Mouse (Mus musculus) hematopoietic stem cell, adult 5-6 weeks (primary cell): ENCODE measurements around the gene Urod. TPM values are rescaled to one million over a fixed set of nuclear protein-coding genes. Genes with fewer than 3 reads are reported as not detected.

Experiments
- ATAC-seq, 2 experiments: fragments of 125-278 bp in 1 of 2; replicated peaks in 1 of 2; 2 replicates each; pipeline ENCODE4 v1.8.0; 2016 to 2017; ENCODE audit warnings: inconsistent platforms in 2 of 2, mild to moderate bottlenecking in 2 of 2, moderate number of reproducible peaks in 2 of 2, low read depth in 1 of 2, moderate TSS enrichment in 1 of 2; ENCODE audit not compliant: low FRiP score in 2 of 2, poor library complexity in 2 of 2, severe bottlenecking in 2 of 2, insufficient read depth in 1 of 2, low TSS enrichment in 1 of 2
- total RNA-seq: library from RNA; stranded (forward); fragments of 172-1452, 232-1000 nt; gene quantifications from 2 replicates; pipeline ENCODE4 v1.2.3, GENCODE M21; 2017

The Urod gene
- total RNA-seq: 40.1 and 52.0 TPM in 2 replicates

DNA sequence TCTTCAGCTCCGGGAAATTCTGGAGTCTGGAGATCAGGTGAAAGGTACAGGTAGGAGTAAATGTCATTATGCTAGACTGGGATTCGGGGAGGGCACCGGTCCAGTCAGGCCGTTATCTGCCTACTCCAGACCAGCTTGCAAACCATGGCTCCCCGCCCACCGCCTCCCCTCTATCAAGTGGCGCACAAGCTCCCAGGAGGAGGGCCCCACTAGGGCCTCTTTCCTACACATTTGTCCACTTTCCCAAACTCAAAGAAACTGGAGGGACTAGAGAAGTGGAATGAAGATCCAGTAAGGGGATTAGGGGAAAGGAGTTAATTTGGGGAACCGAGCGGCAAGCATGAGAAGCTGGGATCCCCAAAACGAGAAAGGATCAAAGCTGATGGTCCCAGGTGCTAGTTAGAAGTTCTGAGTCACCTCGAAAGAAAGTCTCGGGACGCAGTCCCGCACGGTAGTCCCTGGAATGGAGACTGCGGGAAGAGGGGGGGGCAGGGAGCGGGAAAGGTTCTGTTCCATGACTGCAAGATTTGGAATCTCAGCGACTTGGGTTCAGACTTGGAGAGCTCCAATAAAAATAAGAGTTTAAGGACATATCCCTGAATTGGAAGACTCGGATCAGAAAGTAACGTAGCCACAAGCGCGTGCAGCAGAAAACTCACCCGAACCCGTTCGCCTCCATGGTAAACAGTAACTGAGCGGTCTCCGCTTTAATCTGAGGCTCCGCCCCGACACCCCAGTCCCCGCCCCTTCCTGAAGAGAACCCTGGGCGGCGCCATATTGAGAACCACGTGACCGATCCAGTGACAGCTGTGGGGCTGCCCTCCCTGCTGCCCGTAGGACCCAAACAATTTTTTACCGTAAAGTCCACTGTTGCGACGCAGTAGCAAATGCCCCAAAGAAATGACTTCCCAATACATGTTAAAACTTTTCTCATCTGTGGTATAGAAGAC lies at the start of gene Urod:
TSS of gene Urod (minus strand) at position 742 of the 950 bp plus-strand sequence.
- ATAC-seq: peak; percentile 88 to 89

- ATAC-seq: peak; percentile 66 to 83
These were observed 47.1 kb upstream of the Urod start for GRCm38 (mm10) chr4:117041283-117041721.

GRCm38 (mm10) chr4:117040791-117041190 lies 46.6 kb upstream of the Urod start:
- no peak for ATAC-seq

- ATAC-seq: no peak
These were observed 45.9 kb upstream of the Urod start for GRCm38 (mm10) chr4:117039925-117040687.

GRCm38 (mm10) chr4:117031105-117031504 lies 36.9 kb upstream of the Urod start:
- ATAC-seq: no peak

GRCm38 (mm10) chr4:117023469-117023868 lies 29.3 kb upstream of the Urod start:
- no peak for ATAC-seq

DNA sequence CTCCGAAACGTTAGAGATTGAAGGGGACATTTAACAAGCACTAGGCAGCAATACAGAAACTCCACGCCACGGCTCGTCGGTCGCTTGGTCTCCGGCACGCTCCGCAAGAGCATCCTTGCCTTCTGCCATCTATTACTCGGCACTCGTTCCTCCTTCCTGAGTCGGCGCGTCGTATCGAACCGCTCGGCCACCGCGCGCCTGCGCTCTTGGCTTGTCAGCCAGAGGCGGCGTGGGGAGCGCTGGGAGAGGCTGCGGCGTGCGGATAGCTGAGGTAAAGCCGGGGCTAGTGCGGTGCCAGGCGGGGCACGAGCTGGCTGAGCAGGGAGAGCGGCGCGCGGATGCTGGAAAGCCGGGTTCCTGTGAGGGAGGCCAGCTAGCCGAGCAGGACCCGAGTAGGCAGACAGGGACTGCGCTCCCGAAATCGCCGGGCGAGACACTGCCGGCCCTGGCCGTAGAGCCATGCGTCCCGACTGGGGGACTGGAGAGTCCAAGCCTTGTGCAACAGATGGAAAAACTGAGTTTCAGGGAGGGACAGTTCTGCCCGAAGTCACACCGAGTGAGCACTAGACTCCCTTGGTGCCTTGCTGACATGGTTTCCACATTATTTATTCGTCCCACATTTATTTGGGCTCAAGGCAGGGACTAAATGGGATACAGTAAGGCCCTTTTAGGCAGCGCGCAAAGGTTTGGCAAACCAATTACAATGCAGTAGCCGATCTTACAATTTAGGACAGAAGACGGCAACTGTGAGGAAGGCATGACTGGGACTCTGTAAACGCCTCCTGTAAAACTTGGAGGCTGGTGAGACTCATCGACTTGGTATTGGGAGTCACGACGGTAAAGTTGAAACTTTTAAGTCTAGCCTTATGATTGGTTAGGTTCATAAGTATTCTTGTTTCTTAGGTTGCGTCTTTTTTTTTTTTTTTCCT lies 25.3 kb upstream of the Urod start, which contains the start of gene Eif2b3:
TSS of gene Eif2b3 (plus strand) at position 197 of the 929 bp plus-strand sequence.
- ATAC-seq: peak; percentile 98 to 99

DNA sequence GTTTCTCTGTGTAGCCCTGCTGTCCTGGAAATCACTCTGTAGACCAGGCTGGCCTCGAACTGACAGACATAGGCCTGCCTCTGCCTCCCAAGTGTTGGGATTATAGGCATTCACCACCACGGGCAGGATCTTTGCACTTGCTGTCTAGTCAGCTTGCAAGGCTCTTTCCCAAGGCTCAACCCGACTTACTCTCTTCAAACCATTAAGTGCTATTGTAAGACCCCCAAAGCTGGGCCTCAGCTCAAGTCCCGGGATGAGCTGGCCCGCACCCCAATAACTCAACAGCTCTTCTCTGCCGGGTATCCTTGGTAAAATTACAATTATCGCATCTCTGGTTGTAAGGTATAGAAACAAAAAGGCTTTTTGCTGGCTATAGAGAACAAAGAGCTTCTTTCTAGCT lies 24.1 kb upstream of the Urod start:
- no peak for ATAC-seq

GRCm38 (mm10) chr4:117017738-117018137 lies 23.5 kb upstream of the Urod start:
- no peak; a peak in 1 of 4 replicates for ATAC-seq

GRCm38 (mm10) chr4:117014901-117015415 lies 20.7 kb upstream of the Urod start:
- no peak for ATAC-seq

GRCm38 (mm10) chr4:117013596-117013995 lies 19.4 kb upstream of the Urod start:
- no peak for ATAC-seq

DNA sequence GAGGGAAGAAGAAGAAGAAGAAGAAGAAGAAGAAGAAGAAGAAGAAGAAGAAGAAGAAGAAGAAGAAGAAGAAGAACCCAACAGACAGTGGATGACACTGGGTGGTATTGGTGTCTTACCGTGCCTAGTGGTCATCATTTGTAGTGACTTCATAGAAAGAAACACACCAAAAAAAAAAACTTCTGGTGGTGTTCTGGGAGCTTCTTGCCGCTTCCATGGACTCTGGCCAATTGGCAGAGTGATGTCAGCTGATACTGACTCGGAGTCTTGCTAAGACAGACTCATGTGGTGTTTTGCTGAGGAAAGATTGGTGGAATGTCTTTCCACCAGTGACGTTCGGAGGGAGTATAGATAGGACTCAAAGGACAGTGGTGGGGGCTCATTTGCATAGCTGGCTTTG lies 16.0 kb upstream of the Urod start:
- no peak for ATAC-seq

- no peak for ATAC-seq
These were observed 12.8 kb upstream of the Urod start for GRCm38 (mm10) chr4:117007058-117007457.

GRCm38 (mm10) chr4:117005611-117006400 lies 11.6 kb upstream of the Urod start:
- ATAC-seq: no peak

DNA sequence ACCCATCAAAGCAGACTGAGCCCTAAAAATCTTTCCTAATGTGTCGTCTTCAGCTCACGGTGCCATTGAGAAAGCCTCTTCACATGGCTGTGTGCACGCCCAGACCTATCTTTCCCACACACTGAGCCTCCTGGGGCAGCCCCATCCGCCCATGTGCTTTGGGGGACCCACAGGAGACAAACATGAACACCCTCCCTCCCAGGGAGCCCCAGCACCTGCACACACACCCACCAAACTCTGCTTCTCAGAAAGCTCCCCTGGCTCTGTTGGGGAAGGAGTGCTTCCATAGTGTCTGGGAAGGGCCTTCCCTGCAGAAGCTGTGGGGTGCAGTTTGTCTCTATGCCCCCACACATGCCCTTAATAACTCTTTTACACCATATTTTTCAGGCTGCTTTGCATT lies 10.4 kb upstream of the Urod start:
- ATAC-seq: no peak
